Mouse (Mus musculus) kidney, adult 2 months (tissue): Measurements from ENCODE around the gene Ampd2.

Experiments
- CTCF ChIP-seq: fragments of 200-500 bp; conservative IDR thresholded peaks from 2 replicates; pipeline ENCODE4 v1.5.1; 2011; ENCODE audit warnings: low read depth, mild to moderate bottlenecking, control low read depth, low read length, moderate library complexity, mixed read lengths; ENCODE audit not compliant: insufficient read depth, insufficient read length
- POLR2A ChIP-seq: fragments of 200-500 bp; IDR thresholded peaks from one replicate; pipeline ENCODE4 v1.6.1; 2011; ENCODE audit warnings: low read depth, low read length, control low read depth

- TF ChIP-seq CTCF (no peak), POLR2A (no peak)
These were observed 42.9 kb upstream of the Ampd2 start for GRCm38 (mm10) chr3:108129367-108129766.
